Mouse (Mus musculus) fibroblast of lung, adult 2 months (primary cell): Measurements from ENCODE around the gene Ahnak.
"Not testable (repeated sequence)": the region's sequence is repeated elsewhere in the genome, so short reads cannot be mapped to it uniquely, and the experiment has no call there.

ENCODE experiments used
- DNase-seq: peaks from one replicate; pipeline ENCODE4 v3.0.0-alpha.2; 2011; ENCODE audit warnings: low read depth

The Ahnak gene

GRCm38 (mm10) chr19:9100297-9101061 is 111.4 kb downstream of the Ahnak start:
- DNase-seq, result no peak

- DNase-seq, result no peak
These were observed 112.0 kb downstream of the Ahnak start for GRCm38 (mm10) chr19:9101062-9101457.

- DNase-seq, result no peak
These were observed 114.9 kb downstream of the Ahnak start for GRCm38 (mm10) chr19:9103986-9104385.

GRCm38 (mm10) chr19:9105101-9105685 is 116.1 kb downstream of the Ahnak start:
- DNase-seq, result no peak

- DNase-seq, result peak; percentile 56
These were observed 117.0 kb downstream of the Ahnak start for GRCm38 (mm10) chr19:9106096-9106495.

- DNase-seq, result peak; percentile 85
These were observed 117.8 kb downstream of the Ahnak start for GRCm38 (mm10) chr19:9106751-9107378.

GRCm38 (mm10) chr19:9107379-9107755 is 118.3 kb downstream of the Ahnak start:
- no peak for DNase-seq

GRCm38 (mm10) chr19:9108536-9108935 is 119.5 kb downstream of the Ahnak start:
- no peak for DNase-seq

- DNase-seq, result no peak
These were observed 121.2 kb downstream of the Ahnak start for GRCm38 (mm10) chr19:9110182-9110869.

- DNase-seq, result no peak
These were observed 123.0 kb downstream of the Ahnak start for GRCm38 (mm10) chr19:9112043-9112442.

GRCm38 (mm10) chr19:9116268-9116667 is 127.2 kb downstream of the Ahnak start:
- no peak for DNase-seq

- DNase-seq, result no peak
These were observed 128.2 kb downstream of the Ahnak start for GRCm38 (mm10) chr19:9117275-9117674.

- no peak for DNase-seq
These were observed 130.8 kb downstream of the Ahnak start for GRCm38 (mm10) chr19:9119655-9120425.

GRCm38 (mm10) chr19:9122390-9122789 is 133.3 kb downstream of the Ahnak start:
- DNase-seq, result no peak

- not testable (repeated sequence) for DNase-seq
These were observed 134.9 kb downstream of the Ahnak start for GRCm38 (mm10) chr19:9123986-9124385.
